Mouse (Mus musculus) frontal cortex, adult 2 months (tissue): Measurements from ENCODE around the gene Olfr361. TPM values are rescaled to one million over a fixed set of nuclear protein-coding genes. Genes with fewer than 3 reads are reported as not detected.
"Not testable (repeated sequence)": the region's sequence is repeated elsewhere in the genome, so short reads cannot be mapped to it uniquely, and the experiment has no call there.

ENCODE experiments used
- DNase-seq, 2 experiments: peaks; one replicate each; pipeline ENCODE4 v3.0.0; 2022; ENCODE audit warnings: low spot score in 1 of 2; ENCODE audit errors: extremely low spot score in 1 of 2
- polyA plus RNA-seq: library from polyadenylated mRNA; depleted of rRNA; stranded (reverse); fragments of >200 nt; gene quantifications from 2 replicates; pipeline ENCODE4 v1.2.3, GENCODE M21; 2012; rRNA removed

Gene Olfr361
- polyA plus RNA-seq = not detected in 2 replicates

DNA sequence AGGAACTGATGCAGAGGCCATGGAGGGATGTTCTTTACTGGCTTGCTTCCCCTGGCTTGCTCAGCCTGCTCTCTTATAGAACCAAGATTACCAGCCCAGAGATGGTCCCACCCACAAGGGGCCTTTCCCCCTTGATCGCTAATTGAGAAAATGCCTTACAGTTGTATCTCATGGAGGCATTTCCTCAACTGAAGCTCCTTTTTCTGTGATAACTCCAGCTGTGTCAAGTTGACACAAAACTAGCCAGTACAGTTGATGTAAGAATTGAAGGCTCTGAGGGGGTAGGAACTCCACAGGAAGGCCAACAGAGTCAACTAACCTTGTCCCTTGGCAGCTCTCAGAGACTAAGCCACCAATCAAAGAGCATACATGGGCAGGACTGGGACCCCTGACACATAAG lies at the start of gene Olfr361:
Gene Olfr361, minus strand, starts transcription at position 101 of the 400 bp plus-strand sequence.
- DNase-seq = not testable (repeated sequence)

DNA sequence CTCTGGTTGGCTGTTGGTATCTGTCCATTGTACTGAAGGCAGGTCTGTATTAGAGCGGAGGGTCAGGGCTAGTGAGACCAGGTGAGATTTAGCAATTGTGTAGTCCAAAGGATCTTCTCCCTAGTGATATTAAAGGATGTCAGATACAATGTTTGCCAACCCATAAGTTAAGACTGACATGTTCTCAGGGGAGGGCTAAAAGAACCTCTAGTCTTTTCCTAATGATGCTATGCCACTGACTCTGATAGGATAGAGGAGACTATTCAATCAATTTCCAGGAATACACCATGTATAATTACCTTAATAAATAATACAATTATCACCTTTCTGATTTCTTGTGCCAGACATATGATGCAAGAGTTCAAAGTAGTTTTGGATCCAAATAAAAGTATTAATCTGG lies 28.7 kb upstream of the Olfr361 start, which contains the start of gene Olfr362:
Gene Olfr362, minus strand, starts transcription at position 101 of the 400 bp plus-strand sequence.
- DNase-seq = no peak

DNA sequence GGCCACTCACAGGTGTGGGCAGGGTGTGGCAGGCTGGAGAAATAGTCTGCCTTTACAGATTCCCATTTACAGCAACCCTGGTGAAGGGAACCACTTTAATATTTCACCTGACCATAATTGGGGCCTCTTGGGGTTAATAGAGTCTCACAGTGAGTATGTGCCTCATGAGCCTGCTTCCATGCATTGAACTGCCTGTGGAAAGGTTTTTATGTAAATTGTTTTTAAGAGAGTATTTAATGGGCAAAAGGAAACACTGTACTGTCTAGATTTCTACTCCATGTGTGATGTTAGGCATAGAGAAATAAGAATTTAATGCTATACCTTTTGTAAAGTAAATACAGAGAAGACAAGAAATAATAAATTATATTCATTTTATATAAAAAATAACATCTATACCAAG lies 23.6 kb downstream of the Olfr361 start, which contains the start of gene Olfr360:
Gene Olfr360, plus strand, starts transcription at position 301 of the 400 bp plus-strand sequence.
- DNase-seq = no peak

Other genes starting within 250 kb of the Olfr361 start
- gene Olfr350, start 243.0 kb downstream of the Olfr361 start, polyA plus RNA-seq = not detected in 2 replicates
- gene Olfr351, start 226.6 kb downstream of the Olfr361 start, polyA plus RNA-seq = not detected in 2 replicates
- not detected in 2 replicates for gene Olfr352, start 220.8 kb downstream of the Olfr361 start, polyA plus RNA-seq
- gene Olfr353, start 196.4 kb downstream of the Olfr361 start, polyA plus RNA-seq = not detected in 2 replicates
- gene Olfr354, start 183.6 kb downstream of the Olfr361 start, polyA plus RNA-seq = not detected in 2 replicates
- gene Olfr355, start 160.4 kb downstream of the Olfr361 start, polyA plus RNA-seq = not detected in 2 replicates
- gene Olfr356, start 152.2 kb downstream of the Olfr361 start, polyA plus RNA-seq = not detected in 2 replicates
- not detected in 2 replicates for gene Olfr357, start 95.5 kb downstream of the Olfr361 start, polyA plus RNA-seq
- not detected in 2 replicates for gene Olfr358, start 80.0 kb downstream of the Olfr361 start, polyA plus RNA-seq
- gene Olfr360, start 23.5 kb downstream of the Olfr361 start, polyA plus RNA-seq = not detected in 2 replicates
- not detected in 2 replicates for gene Olfr362, start 28.6 kb upstream of the Olfr361 start, polyA plus RNA-seq
- gene Olfr364-ps1, start 50.0 kb upstream of the Olfr361 start, polyA plus RNA-seq = not detected in 2 replicates
- gene Olfr365, start 98.9 kb upstream of the Olfr361 start, polyA plus RNA-seq = not detected in 2 replicates
- gene Olfr366, start 122.3 kb upstream of the Olfr361 start, polyA plus RNA-seq = not detected in 2 replicates
- gene Olfr368, start 237.2 kb upstream of the Olfr361 start, polyA plus RNA-seq = not detected in 2 replicates